Mouse (Mus musculus): Measurements from ENCODE around the gene Fkbp4.
"Not testable (repeated sequence)": the region's sequence is repeated elsewhere in the genome, so short reads cannot be mapped to it uniquely, and the experiment has no call there.

The Fkbp4 gene

DNA sequence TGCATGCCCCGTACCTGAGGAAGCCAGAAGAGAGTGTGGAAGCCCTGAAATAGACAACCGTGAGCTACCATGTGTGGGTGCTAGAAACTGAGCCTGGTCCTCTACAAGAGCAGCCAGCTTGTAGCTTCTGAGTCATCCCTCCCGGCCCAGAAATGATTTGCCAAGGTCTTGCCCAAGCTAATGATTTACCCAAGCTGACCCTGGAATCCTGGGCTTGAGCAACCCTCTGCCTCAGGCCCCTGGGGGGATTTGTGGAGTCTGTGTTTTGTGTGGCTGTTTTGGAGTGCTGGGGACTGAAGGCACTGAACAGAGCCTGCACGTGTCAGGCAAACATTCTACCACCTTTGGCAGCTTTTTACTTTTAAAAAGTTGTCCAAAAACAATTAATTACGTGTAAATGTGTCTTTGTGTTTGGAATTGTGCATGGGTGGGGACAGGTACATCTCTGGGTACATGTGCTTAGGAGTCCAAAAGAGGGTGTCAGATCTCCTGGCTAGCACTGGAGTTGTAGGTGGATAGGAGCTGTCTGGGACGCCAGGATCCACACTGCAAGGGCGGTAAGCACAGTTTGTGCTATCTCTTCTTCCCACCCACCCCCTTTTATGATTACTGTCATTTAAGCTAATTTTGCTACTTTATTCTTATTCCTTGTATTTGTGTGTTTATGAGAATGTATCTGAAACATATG is 40.8 kb downstream of the Fkbp4 start:
- no peak for DNase-seq (ENCODE audit: low read depth, low spot score)

DNA sequence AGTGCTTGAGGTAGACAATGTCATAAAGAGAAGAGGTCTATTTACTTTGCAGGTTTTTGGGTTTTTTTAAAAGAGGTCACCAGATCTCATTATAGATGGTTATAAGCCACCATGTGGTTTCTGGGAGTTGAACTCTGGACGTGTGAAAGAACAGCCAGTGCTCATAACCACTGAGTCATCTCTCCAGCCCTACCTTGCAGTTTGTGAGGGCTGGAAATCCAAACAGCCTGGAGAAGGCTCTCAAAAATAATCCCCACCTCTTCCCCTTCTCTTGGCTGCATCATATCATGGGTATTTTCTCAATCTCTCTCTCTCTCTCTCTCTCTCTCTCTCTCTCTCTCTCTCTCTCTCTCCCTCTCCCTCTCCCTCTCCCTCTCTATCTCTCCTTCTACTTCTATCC is 47.8 kb downstream of the Fkbp4 start:
- no peak for DNase-seq (ENCODE audit: low read depth, low spot score)

DNA sequence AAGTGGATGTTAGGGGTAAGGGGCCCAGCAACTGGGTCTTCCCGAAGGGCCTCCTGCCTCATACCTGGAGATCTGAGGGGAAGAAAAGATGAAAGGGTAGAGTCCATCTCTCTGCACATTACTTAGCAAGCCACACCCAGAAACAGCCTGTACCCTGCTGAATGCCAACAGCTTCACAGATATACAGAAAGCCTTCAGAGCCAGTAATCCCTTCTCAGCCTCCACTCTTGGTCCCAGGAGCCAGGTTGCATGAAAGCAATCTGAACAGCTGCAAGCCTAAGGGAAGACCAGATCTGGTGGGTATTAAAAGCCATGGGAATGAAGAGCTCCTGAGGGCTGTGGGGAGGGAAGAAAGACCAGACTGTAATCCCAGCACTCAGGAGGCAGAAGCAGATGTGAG is 49.3 kb downstream of the Fkbp4 start:
- DNase-seq (ENCODE audit: low read depth, low spot score) = no peak

DNA sequence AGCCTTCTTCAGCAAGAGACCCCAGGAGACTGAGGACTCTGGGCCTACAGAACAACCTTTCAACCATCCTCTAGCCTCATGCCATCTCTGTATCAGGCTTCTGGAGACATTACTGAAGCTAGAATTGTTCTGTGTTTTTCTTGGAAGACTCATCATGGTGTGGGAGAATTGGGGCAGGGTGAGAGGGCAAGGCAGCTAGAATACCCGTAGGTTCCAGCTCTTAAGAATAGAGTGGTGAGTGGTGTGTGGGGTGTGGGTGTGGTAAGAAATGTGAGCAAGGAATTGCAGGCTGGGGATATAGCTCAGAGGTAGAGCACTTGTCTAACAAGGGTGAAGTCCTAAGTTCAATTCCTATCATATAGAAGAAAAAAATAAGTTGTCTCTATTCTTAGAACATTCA is 53.5 kb downstream of the Fkbp4 start:
- no peak for DNase-seq (ENCODE audit: low read depth, low spot score)

DNA sequence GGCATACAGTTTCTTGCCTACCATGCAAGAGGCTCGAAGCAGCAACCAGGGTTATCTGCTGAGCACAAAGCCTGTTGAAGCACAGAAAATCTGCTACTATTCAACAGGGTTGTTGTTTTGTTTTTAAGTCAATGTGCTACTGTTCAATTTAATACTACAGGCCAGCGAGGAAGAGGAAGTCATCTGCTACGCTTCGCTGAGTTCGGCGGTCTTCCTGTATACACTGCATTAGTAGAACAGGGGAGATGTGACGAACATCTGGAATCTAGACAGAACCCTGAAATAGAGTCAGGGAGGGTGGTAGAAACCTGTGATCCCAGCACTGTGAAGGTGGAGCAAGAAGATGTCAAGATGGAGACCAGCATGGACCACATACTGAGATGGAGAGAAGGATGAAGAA is 54.7 kb downstream of the Fkbp4 start:
- DNase-seq (ENCODE audit: low read depth, low spot score) = no peak

DNA sequence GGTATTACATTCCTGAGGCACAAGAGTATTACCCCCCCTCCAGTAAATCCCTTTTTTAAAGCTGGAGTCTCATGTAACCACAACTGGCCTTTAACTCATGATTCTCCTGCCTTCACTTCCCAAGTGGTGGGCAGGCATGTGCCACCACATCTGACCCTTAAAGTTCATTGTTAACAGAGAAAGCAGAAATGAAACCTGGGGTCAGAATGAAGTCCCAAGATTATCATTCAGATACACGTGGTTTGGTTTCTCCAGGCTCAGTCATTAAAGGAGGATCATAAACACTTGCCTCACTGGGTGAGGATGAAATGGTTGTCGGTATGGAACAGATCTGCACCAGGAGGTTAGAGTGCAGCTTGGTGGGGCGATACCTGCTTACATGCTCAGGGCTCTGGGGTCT is 57.2 kb downstream of the Fkbp4 start:
- DNase-seq (ENCODE audit: low read depth, low spot score) = no peak

DNA sequence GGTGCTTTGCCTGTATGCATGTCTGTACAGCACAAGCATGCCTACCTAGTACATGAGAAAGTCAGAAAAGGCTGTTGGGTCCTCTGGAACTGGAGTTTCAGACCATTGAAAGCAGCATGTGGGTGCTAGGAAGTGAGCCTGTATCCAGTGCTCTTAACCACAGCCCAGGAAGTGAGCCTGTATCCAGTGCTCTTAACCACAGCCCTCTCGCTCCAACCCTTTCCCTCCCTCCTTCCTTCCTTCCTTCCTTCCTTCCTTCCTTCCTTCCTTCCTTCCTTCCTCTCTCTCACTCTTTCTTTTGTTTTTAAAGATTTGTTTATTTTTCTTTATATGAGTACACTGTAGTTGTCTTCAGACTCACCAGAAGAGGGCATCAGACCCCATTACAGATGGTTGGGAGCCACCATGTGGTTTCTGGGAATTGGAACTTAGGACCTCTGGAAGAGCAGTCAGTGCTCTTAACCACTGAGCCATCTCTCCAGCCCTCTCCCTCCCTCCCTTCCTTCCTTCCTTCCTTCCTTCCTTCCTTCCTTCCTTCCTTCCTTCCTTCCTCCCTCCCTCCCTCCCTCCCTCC is 57.8 kb downstream of the Fkbp4 start:
- not testable (repeated sequence) for DNase-seq (ENCODE audit: low read depth, low spot score)

All from ZHBTc4 (cell line).